Mouse (Mus musculus): ENCODE results near the gene Abracl.

The Abracl gene

DNA sequence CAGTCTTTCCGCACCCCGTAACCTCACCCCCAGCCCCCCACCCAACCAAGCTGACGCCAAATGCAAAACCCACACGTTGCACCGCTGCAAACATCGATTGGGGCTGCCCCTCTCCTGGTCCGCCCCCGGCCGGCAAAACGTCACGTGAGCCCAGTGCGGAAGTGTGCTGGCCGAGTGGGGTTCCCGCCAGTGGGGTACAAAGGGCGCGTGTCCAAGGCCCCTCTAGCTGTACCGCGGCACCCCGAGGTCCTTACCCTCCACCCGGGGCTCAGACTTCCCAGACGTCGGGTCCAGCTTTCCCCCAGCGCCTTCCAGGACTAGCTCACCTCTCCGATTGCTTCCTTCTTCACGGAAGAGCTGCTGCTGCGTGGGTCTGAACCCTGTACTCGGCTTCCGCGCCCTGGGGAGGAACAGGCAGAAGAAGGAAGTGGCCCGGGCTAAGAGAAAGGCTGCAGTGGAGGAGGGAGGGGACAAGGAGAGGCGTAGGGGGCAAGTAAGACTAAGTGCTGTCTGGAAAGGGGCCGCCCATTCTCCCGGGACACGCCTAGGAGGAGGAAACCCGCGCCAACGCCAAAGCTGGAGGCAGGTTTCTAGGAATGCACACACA, at the start of gene Abracl:
Gene Abracl, minus strand, starts transcription at position 548 of the 607 bp plus-strand sequence.
- DNase-seq (ENCODE audit: low spot score): peak; percentile 87

DNA sequence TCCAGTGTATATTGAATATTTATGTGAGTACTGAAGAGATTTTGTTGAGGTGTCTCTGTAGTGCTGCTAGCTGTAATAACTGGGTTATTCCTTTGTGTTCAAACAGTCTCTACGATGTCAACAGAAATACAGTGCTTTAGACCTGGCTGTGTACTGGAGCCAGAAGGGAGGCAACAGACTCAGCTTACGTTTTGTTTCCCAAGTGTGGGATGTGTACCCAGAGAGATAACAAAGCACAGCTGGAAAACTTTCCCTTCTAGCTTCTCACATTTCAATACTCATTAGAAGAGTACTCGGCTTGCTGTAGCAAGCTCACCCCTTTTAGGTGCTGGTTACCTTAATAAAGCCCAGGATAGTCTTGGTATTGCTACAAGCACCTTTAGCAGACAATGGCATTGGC, 49.8 kb upstream of the Abracl start:
- DNase-seq (ENCODE audit: low spot score): no peak

DNA sequence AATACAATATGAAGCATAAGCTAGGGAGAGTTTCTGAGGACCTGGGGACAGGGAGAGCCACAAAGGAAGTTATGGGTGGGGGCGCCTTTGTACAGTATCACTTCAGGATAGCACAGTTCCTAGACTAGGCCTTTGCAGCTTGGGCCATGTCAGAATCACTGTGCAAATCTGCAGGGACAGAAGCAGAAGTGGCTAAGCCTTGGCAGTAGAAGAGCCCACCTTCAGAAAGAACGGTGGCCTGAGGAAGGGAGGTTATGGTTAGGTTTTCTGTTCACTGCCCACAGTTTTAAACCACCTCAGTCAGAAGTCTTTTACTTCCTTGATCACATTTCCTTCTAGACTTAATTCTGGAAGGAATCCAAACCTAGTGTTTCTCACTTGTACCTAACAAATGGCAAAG, 47.5 kb upstream of the Abracl start:
- no peak for DNase-seq (ENCODE audit: low spot score)

DNA sequence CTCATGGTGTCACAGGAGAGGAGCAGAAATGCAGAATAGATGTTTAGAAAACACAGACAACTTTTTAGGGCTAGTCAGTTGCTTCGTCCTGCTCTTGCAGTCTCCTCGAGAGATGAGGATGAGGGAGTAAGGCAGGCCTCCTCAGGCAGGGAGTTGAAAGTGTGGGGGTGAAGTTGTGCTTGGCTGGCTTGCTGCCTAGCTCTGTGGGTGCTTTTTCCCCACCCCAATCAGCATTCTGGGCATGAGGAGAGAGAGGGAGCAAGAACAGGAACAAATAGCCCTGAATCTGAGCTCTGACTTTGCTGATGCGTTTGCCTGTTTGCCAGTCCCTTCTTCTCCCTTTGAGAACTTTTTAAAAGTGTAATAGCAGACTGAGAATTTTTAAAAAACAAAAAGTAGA, 47.1 kb upstream of the Abracl start:
- no peak for DNase-seq (ENCODE audit: low spot score)

DNA sequence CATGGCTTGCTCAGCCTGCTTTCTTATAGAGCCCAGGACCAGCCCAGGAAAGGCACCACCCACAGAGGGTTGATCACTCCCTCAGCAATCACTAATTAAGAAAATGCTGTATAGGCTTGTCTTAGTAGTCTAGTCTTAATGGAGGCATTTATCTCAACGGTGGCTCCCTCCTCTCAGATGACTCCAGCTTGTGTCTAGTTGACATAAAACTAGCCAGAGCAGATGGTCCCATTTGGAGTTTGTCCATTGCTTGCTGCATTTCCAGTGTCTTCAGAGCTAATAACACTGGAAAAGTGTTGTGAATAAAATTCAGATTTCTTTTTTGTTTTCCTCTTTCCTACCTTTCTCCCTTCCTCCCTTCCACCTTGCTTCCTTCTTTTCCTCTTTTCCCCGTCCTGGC, 46.5 kb upstream of the Abracl start:
- no peak for DNase-seq (ENCODE audit: low spot score)

DNA sequence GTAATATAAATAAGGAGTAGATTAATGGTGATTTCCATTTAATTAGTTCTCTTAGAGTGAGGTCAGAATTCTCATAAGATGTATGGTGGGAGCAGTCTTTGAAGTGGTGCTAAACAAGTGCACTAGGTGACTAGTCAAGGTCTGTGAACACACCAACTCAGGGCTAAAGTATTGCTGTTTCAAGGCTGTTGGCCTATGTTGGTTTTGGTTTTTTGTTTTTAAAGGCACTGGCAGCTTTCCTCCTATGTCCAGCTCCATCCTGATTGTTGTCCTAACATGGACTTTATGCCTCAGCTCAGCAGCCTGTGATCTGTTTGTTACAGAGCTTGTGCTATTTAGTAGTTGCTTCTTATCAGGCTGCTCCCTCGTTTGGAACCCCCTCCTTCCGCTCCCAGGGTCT, 45.8 kb upstream of the Abracl start:
- no peak for DNase-seq (ENCODE audit: low spot score)

DNA sequence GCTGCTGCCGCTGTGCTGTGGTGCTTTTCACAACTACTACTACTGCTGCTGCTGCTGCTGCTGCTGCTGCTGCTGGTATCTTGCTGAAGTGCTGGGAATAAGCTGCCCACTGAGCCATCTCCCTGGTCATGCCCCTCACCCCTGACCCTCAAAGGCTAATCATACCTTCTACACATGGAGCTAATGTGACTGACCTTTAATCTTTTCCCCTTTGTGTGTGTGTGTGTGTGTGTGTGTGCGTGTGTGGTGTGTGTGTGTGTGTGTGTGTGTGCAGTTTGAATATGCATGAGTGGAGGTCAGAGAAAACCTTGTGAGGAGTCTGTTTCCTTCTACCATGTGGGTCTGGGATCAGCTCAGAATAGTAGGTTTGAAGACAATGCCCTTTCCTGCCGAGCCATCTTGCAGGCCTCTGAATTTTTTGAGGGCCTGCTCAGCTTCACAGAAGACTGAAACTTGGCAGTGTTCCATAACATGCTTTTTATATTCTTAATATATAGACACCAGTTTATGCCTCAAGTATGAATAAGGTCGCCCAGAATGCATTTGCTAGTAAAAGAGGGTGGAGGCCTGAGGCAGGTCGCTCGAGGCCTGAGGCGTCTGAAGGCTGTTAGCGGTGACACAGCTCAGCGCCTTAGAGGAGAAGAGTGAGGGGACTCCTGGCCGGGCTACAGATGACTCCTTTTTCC, 44.8 kb upstream of the Abracl start:
- peak; percentile 62 for DNase-seq (ENCODE audit: low spot score)

DNA sequence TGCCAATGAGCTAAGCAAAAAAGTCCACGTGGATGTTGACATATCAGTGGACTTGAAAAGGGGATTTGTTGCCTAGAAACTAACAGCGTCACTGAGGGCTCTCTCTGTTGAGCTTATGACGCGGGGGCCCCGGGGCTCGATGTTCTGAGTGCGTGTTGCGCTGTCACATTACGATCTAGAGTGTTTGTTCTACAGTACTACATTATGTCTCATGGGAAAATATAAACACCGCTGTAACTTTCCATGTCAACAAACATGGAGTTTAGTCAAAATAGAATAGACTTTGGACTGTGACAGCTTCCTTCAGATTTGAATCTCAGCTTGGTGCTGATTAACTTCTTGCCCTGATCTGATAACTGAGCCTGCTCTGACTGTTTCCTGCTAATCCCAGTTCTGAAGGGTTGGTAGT, 42.9 kb upstream of the Abracl start:
- DNase-seq (ENCODE audit: low spot score): no peak

DNA sequence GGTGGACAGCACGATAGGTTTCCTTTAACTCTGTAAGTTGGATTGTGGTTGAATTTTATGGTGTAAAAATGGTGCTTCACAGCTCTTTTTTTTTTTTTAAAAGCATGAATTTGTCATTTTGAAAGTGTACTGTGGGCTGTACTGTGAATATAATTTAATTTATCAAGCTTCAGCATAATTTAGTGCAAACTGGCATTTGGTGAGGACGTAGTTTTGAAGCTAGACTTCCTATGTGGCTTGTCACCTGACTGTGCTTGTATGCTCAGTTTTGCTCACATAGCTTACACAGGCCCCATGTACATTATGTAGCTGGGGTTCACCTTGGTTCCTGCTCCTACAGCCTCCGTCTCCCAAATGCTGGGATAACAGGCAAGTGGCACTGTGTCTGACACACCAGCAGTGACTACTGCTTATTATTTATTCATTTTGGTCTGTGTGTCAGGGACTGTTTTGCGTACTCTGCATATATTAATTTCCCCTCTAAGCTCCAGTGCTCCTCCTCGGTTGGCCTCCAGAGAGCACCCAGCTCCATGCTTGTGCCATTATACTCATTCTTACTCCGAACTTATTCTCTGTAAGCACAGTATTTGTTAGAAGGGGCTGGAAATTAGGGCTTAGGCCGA, 41.6 kb upstream of the Abracl start:
- no peak for DNase-seq (ENCODE audit: low spot score)

DNA sequence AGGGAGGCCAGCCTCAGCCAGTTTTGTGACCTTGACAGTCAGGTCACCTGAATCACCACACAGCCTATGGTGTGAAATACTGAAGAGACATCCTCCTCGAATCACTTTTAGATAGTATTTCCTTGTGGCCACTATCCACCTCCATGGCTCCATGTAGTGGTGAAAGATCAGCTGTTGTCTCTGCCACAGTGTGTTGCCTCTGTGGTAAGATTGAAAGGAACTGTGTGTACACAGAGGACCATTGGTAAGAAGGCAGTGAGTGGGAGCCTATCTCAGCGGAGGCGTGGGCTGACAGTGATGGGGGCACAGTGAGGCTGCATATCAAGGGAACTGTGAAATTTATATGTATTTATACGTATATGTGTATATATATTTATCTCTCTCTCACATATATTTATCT, 38.4 kb upstream of the Abracl start:
- DNase-seq (ENCODE audit: low spot score): no peak

DNA sequence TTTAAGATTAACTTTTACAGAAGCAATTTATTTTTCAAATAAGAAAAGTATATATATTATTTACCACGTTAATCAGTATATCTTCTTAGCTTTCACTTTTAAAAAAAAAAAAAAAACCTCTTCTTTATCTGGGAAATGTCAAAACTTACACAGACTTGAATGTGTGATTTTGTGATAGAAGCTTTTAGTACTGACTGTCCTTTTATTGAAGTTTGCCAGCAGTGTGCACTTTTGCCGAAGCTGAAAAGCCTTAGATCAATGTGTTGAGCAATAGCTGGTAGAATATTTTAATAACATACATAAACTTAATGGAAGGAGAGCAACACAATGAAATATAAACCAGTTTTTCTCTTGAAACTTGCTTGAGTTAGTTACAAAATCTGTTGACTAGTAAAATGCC, 37.7 kb upstream of the Abracl start:
- DNase-seq (ENCODE audit: low spot score): no peak

DNA sequence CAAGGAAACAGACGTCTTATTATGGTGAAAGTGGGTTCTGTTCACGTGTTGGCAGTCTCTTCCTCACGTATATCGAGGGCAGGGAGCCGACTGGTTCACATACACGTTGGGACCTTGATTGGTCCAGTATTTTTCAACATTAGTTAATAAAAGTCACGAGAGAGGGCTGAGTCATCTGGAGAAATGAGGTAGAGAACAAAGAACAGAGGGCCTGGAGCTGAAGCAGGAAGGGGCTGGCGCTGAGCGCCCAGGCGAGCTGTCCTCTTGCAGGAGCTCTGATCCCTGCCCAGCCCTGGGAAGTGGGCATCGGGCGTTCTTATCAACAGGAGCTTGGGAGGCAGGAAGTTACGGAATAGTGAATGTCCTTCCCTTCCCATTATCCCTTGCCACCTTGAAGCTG, 36.7 kb upstream of the Abracl start:
- DNase-seq (ENCODE audit: low spot score): peak; percentile 87

DNA sequence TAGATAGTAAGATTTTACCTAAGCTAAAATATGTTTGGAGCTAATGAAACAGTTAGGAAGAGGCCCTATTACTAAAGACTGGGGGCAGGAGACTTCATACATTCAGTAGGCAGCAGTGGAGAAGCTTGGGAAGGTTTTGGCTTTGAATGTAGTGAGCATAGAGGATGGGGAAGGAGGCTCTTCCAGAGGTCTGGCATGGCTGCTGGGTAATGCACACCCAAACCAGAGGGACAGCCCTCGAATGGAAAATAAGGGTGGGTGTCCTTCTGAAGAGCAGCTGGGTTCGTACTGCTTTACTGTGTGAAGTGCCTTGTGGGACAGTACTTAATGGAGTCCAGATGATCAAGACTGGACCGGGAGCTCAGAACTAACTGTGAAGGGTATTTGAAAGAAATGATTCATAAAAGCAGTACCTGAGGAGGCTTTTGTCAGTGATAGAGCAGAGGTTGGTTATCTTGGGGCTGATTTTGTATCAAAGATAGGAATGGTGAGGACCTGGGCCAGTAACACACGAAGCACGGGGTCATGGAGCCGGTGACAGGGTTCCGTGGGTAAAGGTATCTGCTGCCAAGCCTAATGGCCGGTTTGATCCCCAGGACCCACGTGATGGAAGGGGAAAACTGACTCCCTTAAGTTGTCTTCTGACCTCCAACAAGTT, 35.7 kb upstream of the Abracl start:
- no peak for DNase-seq (ENCODE audit: low spot score)

DNA sequence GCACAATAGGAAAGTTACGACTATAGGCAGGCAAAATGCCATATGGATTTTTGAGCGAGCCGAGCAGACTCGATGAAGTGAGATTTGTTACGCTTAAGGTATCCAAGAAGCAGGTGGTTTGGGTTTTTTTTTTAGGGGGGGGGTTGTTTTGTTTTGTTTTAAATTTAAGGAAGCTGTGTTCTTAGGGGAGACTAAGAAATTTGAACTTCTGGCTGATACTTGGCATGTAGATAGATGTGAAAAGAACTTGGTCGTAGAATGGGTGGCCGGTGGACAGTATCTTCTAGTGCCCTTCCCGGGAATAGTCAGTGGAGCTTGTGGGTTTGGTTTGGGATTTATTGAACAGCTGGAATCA, 33.3 kb upstream of the Abracl start:
- DNase-seq (ENCODE audit: low spot score): peak; percentile 48

DNA sequence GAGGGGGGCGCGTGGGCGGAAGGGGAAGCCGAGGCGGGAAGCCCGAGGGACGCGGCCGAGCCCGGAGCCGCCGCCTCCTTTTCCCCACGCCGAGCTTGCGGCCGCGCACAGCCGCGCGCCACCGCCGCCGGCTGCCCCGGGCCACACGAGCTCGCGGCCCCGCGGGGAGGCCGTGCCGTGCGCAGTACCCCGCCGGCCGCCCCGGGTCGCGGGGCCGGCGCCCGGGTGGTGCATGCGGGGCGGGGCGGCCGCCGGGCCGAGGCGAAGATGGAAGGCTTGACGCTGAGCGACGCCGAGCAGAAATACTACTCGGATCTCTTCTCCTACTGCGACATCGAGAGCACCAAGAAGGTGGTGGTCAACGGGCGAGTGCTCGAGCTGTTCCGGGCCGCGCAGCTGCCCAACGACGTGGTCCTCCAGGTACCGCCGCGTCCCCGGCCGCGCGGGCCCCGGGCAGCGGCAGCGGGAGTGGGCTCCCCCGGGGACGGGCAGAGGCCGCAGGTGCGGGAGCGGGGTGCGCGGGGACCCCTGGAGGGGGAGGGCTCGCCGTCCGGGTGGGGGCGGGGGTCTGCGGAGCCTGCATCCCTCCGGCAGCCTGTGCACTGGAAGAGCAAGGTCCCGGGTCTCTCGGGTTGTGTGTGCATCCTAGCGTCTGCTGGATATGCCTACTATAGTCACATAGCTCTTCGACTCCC, 32.8 kb upstream of the Abracl start, which contains the start of gene Reps1:
Gene Reps1, plus strand, starts transcription at position 166 of the 695 bp plus-strand sequence.
- peak; percentile 71 for DNase-seq (ENCODE audit: low spot score)

DNA sequence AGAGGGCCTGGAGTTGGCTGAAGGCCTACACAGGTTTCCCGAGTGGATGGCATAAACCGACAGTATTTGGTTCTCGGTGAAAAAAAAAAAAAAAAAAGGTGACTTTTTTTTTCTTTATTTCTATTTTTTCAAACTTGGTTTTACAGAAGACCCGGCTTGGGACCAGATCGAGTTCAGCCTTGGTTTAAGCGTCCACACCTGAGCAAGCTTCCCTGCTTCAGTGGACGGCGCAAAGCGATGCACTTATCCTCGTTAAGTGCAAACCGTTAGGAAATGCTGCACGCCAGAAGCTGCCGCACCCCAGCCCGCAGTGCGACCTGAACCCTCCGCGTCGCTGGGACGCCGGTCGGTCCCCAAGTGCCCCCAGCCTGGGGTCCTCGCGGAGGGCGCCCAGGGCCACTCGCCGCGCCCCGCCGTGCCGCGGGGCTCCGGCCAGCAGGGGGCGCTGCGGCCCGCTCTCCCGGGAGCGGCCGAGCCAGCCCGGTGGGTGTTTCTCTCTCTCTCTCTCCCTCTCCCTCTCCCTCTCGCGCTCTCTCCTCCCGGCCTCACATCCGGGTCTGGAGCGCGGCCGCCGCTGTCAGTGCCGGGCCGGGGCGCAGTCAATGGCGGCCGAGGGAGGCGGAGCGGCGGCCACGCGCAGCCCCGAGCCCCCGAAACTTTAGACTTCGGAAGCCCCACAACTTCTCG, 32.1 kb upstream of the Abracl start:
- peak; percentile 95 for DNase-seq (ENCODE audit: low spot score)

DNA sequence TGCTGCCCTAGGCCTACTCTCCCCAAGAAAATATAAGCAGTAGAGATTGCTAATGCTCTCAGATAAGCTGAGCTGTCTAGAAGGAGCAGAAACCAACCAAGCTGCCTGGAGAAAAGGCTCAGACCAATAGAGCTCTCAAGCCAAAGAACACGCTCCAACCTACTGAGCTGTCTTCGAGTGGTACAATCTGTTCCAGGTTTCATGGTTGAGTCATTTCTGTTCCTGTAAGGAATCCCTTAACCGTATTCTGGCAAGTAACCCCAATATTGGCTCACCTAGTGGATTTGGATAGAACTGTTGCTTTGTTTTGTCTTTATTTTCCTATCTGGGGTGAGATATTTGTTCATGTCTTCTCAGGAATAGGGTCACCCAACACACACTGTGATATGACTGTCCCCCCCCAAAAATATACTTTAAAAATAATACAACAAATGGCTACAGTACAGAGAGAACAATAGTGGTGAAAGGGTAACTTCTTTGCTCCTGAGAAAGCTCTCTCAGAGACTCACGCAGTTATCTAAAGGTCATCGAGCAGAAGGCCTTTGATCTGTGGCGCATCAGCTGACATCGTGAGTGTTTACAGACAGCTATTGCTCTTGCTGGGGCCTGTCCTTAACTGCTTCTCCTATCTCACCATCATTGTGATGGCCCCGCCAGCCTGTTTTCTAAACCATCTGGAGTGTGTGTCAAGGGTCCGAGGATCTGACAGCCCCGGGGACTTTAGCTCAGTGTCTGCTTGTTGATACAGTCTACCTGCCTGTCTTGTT, 24.5 kb upstream of the Abracl start:
- DNase-seq (ENCODE audit: low spot score): no peak

DNA sequence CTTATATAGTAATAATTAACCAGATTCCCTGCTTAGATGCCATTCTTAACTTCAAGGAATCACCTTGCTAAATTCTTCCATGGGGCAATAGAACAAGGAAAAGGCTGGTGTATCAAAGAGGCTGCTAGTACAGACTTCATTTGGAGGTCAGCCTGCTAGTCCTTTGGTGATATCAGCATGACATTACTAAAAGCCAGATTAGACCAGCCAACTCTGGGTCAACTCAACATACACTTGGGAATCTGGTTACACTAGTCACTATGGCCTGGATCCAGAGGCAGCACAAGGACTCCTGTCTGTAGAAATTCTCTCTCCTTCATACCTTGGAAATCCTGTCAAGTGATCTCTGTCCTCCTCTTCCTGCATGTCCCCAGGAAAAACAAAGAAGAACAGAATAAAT, 23.3 kb upstream of the Abracl start:
- no peak for DNase-seq (ENCODE audit: low spot score)

DNA sequence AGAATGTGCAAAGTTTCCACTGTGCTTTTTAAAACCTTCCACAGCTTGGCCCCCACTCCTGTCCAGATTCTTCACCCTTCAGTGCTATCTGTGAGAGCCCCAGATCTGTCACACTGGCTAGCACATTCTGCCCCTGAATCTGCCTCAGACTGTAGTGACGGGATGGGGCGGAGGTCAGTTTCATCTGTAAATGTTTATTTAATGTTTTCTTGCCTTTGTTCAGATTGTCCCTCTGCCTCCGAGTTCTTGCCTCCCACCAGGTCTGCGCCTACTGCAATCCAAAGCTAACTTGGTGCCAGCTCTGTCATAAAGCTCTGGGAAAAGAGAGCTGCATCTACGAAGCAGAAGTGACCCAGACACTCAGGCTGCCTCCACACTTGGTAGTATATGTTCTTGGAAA, 13.8 kb upstream of the Abracl start:
- DNase-seq (ENCODE audit: low spot score): no peak

DNA sequence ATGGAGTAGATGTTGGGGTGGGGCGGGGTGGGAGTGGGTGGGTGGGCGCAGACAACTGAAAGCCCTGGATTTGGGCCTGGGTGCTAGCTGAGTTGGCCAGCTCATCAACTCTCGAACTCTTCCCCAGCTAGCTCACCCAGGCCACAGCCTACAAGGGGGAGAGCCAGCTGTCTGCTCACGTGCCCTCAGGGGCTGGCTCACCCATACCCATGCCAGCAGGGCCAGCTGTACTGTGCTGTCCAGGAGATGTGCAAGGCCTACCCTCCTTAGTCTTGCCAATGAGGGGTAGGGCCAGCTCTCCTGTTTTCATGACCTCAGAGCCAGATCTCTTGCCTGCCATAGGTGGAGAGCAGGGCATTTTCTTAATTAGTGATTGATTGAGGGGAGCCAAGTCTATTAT, 11.3 kb upstream of the Abracl start:
- DNase-seq (ENCODE audit: low spot score): no peak

DNA sequence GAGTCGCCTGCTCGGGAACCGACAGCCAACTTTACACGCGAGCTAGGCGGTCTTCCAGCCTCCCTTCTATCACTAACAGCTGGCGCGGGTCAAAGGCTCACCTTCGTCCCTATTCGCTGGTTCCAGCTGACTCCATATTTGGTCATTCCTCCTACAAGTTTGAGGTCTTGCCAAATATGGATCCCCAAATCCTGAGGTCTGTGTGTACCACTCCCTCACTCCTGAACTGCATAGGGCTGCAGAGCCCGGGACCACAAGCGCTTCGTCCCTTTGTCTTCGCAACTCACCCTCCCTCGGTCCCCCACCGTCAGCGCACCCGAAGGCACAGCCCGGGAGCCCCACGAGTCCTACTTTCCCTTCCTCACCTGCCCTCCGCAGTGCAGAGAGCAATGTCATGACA, 776 bp downstream of the Abracl start:
- peak; percentile 83 for DNase-seq (ENCODE audit: low spot score)

All from MN1 (cell line).